Mouse (Mus musculus) neural tube, embryonic 10.5 days (tissue): ENCODE measurements around the gene Nf1.
"Not testable (repeated sequence)": the region's sequence is repeated elsewhere in the genome, so short reads cannot be mapped to it uniquely, and the experiment has no call there.

Experiments used
- DNase-seq: peaks from one replicate; pipeline ENCODE4 v3.0.0-alpha.2; 2017; ENCODE audit warnings: low spot score; ENCODE audit errors: extremely low spot score

Gene Nf1

GRCm38 (mm10) chr11:79339234-79339807 lies at the start of gene Nf1:
Gene Nf1, plus strand, starts transcription at chr11:79339693.
- peak; percentile 96 for DNase-seq

GRCm38 (mm10) chr11:79290473-79290872 lies 49.0 kb upstream of the Nf1 start:
- no peak for DNase-seq

GRCm38 (mm10) chr11:79291651-79292050 lies 47.8 kb upstream of the Nf1 start:
- DNase-seq = no peak

- DNase-seq = no peak
Observed at GRCm38 (mm10) chr11:79292130-79292529, 47.4 kb upstream of the Nf1 start.

- no peak for DNase-seq
Observed at GRCm38 (mm10) chr11:79293025-79293424, 46.5 kb upstream of the Nf1 start.

- no peak for DNase-seq
Observed at GRCm38 (mm10) chr11:79293971-79294370, 45.5 kb upstream of the Nf1 start.

GRCm38 (mm10) chr11:79296167-79296566 lies 43.3 kb upstream of the Nf1 start:
- DNase-seq = peak; percentile 25

- no peak for DNase-seq
Observed at GRCm38 (mm10) chr11:79296856-79297491, 42.5 kb upstream of the Nf1 start, which contains the start of gene Gm9964. Gene Gm9964, minus strand, starts transcription at chr11:79296906.

- DNase-seq = no peak
Observed at GRCm38 (mm10) chr11:79299719-79300431, 39.6 kb upstream of the Nf1 start.

- DNase-seq = no peak
Observed at GRCm38 (mm10) chr11:79303109-79303508, 36.4 kb upstream of the Nf1 start.

GRCm38 (mm10) chr11:79304245-79304644 lies 35.2 kb upstream of the Nf1 start:
- DNase-seq = not testable (repeated sequence)

GRCm38 (mm10) chr11:79305697-79306340 lies 33.7 kb upstream of the Nf1 start:
- DNase-seq = no peak

- peak; percentile 45 for DNase-seq
Observed at GRCm38 (mm10) chr11:79306510-79306909, 33.0 kb upstream of the Nf1 start.

- peak; percentile 69 for DNase-seq
Observed at GRCm38 (mm10) chr11:79306996-79307395, 32.5 kb upstream of the Nf1 start.

GRCm38 (mm10) chr11:79307560-79308200 lies 31.8 kb upstream of the Nf1 start:
- no peak for DNase-seq

GRCm38 (mm10) chr11:79310467-79310866 lies 29.0 kb upstream of the Nf1 start:
- DNase-seq = no peak

- DNase-seq = no peak
Observed at GRCm38 (mm10) chr11:79316807-79317345, 22.6 kb upstream of the Nf1 start.

- no peak for DNase-seq
Observed at GRCm38 (mm10) chr11:79319807-79320206, 19.7 kb upstream of the Nf1 start.

- no peak for DNase-seq
Observed at GRCm38 (mm10) chr11:79323985-79324685, 15.4 kb upstream of the Nf1 start.

- DNase-seq = no peak
Observed at GRCm38 (mm10) chr11:79325663-79326062, 13.8 kb upstream of the Nf1 start.

- DNase-seq = no peak
Observed at GRCm38 (mm10) chr11:79327106-79327505, 12.4 kb upstream of the Nf1 start.
